Mouse (Mus musculus) neural tube, embryonic 10.5 days (tissue): ENCODE results near the gene Efr3b.

Experiments used
- DNase-seq: peaks from one replicate; pipeline ENCODE4 v3.0.0-alpha.2; 2017; ENCODE audit warnings: low spot score; ENCODE audit errors: extremely low spot score

Gene Efr3b

GRCm38 (mm10) chr12:4037511-4037910 lies 1.2 kb downstream of the Efr3b start:
- no peak for DNase-seq

DNA sequence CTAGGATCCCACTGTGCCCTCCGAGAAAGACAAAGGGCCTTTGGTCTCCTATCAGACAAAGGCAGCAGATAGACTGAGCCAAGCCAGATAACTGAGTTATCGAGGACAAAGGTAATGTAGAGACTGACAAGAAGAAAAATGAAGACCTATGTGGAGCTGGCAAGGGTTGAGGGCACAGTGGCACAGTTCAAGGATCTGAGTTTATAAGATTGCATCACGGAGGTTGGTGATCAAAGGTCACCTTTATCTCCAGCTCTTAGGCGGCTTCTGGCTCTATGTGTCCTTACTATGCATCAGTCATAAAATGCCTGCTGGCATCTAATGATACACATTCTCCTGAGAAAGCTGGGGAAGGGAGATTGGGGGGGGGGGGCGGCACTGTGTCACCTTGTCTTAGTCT lies 2.6 kb downstream of the Efr3b start:
- no peak for DNase-seq

GRCm38 (mm10) chr12:4029064-4029463 lies 9.7 kb downstream of the Efr3b start:
- DNase-seq, result no peak

DNA sequence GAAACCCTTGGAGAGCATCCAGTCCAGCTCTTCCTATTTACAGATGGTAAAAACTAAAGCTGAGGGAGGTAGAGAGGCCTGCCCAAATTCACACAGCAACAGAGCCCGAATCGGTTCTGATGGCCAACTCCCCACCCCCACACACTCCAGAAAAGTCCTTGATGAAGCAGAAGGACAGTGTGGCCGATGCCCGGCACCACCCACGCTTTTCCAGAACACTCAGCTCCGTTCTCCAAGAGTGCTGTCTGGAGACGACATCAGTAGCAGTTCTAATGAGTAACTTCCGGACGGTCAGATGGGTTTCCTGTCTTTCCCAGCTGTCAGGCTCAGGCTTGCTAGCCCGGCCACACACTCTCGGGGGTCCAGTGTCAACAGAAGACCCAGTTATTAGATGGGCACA lies 10.2 kb downstream of the Efr3b start:
- no peak for DNase-seq

DNA sequence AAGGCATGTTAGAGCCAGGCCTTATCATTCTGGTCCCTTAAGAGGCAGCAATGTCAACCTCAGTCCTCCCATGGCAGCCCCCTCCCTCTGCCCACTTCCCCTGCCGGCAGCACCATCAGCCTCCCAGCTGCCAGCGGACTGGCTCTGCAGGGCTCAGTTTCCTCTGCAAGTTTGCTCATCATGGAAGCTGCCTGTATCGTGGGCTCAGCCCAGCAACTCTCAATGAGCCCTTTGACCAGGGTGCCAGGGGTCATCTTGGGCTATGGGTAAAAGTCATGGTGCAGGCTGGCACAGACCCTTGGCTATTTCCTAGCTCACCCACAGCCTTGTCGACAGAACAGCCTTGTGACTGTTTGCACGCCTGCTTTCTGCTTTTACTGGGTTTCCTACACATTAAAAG lies 14.4 kb downstream of the Efr3b start:
- no peak for DNase-seq

- DNase-seq, result no peak
Measured at GRCm38 (mm10) chr12:4023501-4023900, 15.2 kb downstream of the Efr3b start.

- DNase-seq, result no peak
Measured at GRCm38 (mm10) chr12:4022845-4023244, 15.9 kb downstream of the Efr3b start.

- DNase-seq, result no peak
Measured at GRCm38 (mm10) chr12:4020505-4020904, 18.2 kb downstream of the Efr3b start.

DNA sequence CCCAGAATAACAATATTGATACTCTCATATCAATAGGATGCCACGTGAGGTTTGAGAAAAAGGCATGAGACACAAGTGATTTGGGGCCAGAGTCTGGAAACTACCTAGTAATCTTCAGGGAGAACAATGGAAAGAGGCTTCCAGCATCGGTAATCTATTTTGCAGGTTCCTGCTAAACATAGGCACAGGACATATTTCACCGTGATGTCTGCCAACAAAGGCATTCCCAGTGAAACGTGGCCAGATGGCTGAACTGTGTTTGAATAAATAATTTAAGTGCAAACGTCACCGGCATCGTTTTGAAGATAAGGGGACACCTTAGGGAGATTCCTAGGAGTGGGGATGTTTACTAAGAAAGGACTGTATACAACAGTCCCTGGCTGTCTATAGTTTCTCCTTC lies 22.4 kb downstream of the Efr3b start:
- no peak for DNase-seq

- DNase-seq, result no peak
Measured at GRCm38 (mm10) chr12:4015741-4016140, 23.0 kb downstream of the Efr3b start.

- DNase-seq, result no peak
Measured at GRCm38 (mm10) chr12:4015255-4015654, 23.5 kb downstream of the Efr3b start.

GRCm38 (mm10) chr12:4011715-4012114 lies 27.0 kb downstream of the Efr3b start:
- no peak for DNase-seq

DNA sequence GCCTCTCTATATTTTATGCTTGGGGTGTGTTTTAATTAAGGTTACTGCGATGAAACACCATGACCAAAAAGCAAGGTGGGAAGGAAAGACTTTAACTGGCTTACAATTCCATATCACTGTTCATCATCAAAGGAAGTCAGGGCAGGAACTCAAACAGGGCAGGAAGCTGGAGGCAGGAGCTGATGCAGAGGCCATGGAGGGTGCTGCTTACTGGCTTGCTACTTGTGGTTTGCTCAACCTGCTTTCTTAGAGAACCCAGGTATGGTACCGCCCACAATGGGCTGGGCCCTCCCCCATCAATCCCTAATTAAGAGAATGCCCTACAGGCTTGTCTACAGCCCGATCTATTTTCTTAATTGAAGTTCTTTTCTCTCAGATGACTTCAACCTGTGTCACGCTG lies 27.4 kb downstream of the Efr3b start:
- DNase-seq, result no peak

- DNase-seq, result no peak
Measured at GRCm38 (mm10) chr12:4008731-4009130, 30.0 kb downstream of the Efr3b start.

GRCm38 (mm10) chr12:4007766-4008165 lies 30.9 kb downstream of the Efr3b start:
- DNase-seq, result no peak

DNA sequence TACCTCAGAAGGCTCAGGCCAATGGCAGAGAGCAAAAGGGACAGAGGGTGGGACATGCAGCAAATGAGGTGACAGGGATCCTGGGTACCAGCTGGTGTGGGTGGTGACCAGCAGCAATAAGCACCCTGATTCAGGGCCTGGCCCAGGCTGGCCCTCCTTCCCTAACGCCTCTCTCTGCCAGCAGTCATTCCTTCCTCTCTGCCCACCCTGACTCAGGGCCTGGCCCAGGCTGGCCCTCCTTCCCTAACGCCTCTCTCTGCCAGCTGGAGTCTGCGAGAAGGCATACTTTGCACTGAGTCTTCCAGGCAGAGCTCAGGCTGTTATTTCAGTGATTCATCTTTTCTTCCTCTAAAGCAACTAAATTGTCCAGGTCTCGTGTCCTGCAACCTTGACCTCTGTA lies 31.5 kb downstream of the Efr3b start:
- DNase-seq, result no peak

GRCm38 (mm10) chr12:4006079-4006478 lies 32.6 kb downstream of the Efr3b start:
- DNase-seq, result no peak

DNA sequence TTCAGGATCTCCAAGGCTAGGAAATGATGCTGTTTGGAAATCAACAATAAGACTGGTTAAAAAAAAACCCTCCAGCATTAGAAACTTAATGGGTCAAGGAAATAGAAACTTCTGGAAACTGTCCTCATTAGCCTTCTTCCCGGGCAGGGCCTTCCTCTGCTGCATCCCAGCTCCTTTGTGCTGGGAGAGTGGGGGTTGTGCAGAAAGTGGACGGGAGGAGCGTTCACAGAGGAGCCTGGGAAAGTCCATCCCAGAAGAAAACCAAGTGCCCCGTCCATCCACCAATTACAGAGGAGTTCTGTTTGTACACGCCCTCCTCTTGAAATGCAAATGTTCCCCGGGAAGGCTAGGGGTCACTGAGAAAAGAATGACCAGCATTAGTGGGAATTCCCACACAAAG lies 34.1 kb downstream of the Efr3b start:
- no peak for DNase-seq

DNA sequence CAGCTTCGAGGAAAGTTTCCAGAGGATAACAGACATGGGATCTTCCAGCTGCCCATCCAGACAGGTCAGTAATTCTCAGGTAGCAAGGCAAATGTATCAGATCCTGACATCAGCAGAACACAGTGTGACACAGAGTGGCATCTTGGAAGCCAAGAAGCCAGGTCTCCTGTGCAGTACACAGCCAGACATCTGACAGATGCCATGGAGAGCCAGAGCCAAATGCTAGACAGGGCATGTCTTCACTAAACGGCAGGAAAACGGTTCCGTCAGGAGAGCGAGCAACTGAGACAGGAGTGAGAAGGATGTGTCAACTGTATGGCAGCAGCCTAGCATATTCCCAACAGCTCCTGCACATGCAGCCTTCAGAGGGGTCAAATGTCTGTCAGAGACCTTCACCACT lies 38.3 kb downstream of the Efr3b start:
- no peak for DNase-seq

- DNase-seq, result no peak
Measured at GRCm38 (mm10) chr12:3996749-3997148, 42.0 kb downstream of the Efr3b start.

DNA sequence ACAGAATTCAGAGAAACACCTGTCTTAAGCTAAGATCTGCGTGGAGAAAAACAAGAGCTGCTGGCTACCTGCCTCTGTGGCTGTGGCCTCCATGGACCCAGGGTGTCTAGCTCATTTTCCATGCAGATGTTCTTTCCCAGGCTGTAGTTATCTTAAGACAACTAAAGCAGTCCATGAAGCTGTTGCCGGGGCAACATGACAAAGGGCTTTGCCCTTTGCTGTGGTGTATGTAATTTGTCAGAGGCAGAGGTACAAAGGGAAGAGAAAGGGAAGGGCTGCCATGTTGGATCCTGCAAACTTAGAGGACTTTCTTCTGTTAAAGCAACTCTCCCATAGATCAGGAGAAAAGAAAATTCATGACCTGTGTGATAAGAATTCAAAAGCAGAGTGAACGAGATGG lies 47.7 kb downstream of the Efr3b start:
- DNase-seq, result no peak

- no peak for DNase-seq
Measured at GRCm38 (mm10) chr12:3989943-3990342, 48.8 kb downstream of the Efr3b start.

- DNase-seq, result no peak
Measured at GRCm38 (mm10) chr12:3984446-3984845, 54.3 kb downstream of the Efr3b start.

- DNase-seq, result peak; percentile 74
Measured at GRCm38 (mm10) chr12:3983736-3984135, 55.0 kb downstream of the Efr3b start.
